Mouse (Mus musculus): ENCODE measurements around the gene Cacnb1. TPM values are rescaled to one million over a fixed set of nuclear protein-coding genes. Genes with fewer than 3 reads are reported as not detected.
A peak's percentile ranks its signal among the peaks of the same experiment; 100 is the strongest.

Cacnb1 gene
- polyA plus RNA-seq, 1 experiment from 2014 or later, result 52.1 TPM

DNA sequence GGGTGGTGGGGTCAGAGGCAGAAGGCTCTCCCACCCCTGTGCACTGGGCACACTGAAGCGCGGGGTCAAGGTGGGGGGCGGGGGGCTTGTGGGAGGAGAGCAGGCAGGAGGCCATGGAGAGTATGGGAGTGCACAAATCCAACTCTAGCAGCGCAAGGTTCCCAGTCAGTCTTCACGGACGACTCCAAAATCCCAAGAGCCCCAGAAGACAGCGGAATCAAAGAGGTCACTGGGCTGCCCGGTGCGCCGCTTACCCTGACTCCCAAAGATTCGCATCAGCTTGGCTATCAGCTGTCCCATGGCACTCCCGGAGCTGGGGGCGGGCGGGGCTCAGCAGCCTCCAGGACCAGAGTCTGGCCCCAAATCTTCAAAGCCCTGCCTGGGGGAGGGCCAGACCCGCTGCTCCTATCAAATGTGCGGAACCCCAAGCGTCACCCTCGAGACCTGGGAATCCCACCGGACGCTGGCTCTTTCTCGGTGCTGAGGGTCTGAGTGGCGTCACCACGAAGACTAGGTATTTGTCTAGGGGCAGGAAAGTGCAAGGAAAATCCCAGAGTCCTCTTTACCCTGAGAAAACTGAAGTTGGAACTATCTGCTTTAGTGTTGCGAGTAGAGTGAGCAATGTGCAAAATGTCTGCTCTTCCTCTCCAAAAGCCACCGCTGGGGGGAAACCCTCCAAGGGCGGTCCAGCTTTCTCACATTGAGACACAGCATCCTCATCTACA lies 27.1 kb downstream of the Cacnb1 start, which contains the start of gene Arl5c:
Arl5c (minus strand) TSS at position 618 of the 725 bp plus-strand sequence.
- peak; percentile 40 for ATAC-seq (ENCODE audit: low read depth)
- Histone ChIP-seq H3K4me2 (peak within 1 kb of the TSS; percentile 70), H3K27ac (replicated peaks) (no peak within 1 kb of the TSS), H3K27me3 (peaks cover 18% of the 10 kb centered on the region; the same call in 1 of the 2 replicates), H3K9me3 (no peaks in the 10 kb centered on the region), H3K36me3 (no peaks in the 10 kb centered on the region), H3K4me1 (replicated peaks) (peaks cover 26% of the 10 kb centered on the region), H3K4me3 (peak within 1 kb of the TSS; percentile 38), H3K9ac (peak within 1 kb of the TSS; percentile 63)
- whole genome bisulfite sequencing, result under 1% methylated on average over 26 of the region's 26 CpGs

DNA sequence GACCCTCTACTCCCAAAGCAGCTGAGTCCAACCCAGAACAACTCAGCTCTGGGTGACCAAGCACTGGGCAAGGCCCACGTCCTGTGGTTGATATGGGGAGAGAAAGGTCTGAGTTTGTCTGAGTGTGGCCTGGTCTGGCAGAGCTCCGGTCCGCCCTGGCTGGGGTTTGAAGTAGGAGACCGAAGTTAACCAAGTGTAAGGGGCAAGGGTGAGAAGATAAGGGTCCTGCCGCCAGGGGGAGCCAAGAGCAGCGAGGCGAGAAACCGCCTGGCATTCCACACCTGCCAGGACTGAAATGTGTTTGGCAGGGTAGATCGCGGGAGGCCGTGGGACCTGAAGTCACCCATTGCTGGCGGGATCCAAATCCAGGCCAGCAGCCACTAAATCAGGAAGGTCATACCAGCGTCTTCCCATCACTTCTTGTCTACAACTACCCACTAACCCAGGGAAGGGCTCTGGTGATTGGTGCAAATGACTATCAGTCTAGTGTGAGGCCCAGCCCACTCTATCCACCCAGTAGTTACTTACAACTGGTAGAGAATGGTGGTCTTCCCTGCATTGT lies 28.2 kb downstream of the Cacnb1 start:
- peaks cover 15% of the 10 kb centered on the region; the same call in 1 of the 2 replicates for H3K27me3 ChIP-seq
- peak; percentile 32; the same call in 1 of the 2 replicates for ATAC-seq (ENCODE audit: low read depth)

DNA sequence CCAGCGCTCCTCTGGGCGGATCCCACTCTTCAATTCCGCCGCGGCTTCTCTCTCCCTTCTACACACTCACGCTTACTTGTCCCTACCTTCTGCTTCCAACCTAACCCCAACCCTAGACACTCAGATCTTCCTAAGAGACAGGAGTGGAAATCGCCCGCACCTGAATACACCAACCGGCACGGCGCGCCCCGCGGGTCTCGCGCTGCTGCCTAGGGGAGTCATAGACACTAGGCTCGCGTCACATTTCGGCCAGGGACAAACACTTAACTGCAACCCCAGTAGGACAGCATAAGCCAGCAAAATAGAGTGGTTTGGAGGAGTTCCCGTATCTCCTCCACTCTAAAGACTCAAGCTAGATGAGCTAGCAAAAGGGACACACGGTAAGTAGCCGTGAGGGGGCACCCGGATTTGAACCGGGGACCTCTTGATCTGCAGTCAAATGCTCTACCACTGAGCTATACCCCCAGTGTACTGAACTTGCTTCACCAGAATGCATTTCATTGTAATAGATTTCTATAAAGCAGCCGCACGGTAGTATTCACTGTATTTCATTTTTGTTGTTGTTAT lies 34.2 kb downstream of the Cacnb1 start:
- H3K9ac ChIP-seq, result peak overlapping the region; percentile 79
- H3K27ac ChIP-seq (replicated peaks), result peak overlapping the region; percentile 89
- peak overlapping the region; percentile 81 for H3K4me2 ChIP-seq
- H3K4me1 ChIP-seq (replicated peaks), result peaks cover 30% of the 10 kb centered on the region
- peak; percentile 87 for ATAC-seq (ENCODE audit: low read depth)
- peaks cover 34% of the 10 kb centered on the region for H3K27me3 ChIP-seq
- peak overlapping the region; percentile 71 for H3K4me3 ChIP-seq
- H3K9me3 ChIP-seq, result no peaks in the 10 kb centered on the region
- no peaks in the 10 kb centered on the region for H3K36me3 ChIP-seq
- 1% methylated on average over 26 of the region's 26 CpGs for WGBS

More for the DNA sequence above, 28.2 kb downstream of the Cacnb1 start:
- Histone ChIP-seq H3K27ac (replicated peaks) (no peak overlapping the region), H3K4me1 (replicated peaks) (peaks cover 29% of the 10 kb centered on the region), H3K4me2 (peak overlapping the region; percentile 70), H3K9me3 (no peaks in the 10 kb centered on the region), H3K4me3 (peak overlapping the region; percentile 38), H3K36me3 (no peaks in the 10 kb centered on the region), H3K9ac (peak overlapping the region; percentile 63)
- WGBS, result 6% methylated on average over 13 of the region's 13 CpGs

DNA sequence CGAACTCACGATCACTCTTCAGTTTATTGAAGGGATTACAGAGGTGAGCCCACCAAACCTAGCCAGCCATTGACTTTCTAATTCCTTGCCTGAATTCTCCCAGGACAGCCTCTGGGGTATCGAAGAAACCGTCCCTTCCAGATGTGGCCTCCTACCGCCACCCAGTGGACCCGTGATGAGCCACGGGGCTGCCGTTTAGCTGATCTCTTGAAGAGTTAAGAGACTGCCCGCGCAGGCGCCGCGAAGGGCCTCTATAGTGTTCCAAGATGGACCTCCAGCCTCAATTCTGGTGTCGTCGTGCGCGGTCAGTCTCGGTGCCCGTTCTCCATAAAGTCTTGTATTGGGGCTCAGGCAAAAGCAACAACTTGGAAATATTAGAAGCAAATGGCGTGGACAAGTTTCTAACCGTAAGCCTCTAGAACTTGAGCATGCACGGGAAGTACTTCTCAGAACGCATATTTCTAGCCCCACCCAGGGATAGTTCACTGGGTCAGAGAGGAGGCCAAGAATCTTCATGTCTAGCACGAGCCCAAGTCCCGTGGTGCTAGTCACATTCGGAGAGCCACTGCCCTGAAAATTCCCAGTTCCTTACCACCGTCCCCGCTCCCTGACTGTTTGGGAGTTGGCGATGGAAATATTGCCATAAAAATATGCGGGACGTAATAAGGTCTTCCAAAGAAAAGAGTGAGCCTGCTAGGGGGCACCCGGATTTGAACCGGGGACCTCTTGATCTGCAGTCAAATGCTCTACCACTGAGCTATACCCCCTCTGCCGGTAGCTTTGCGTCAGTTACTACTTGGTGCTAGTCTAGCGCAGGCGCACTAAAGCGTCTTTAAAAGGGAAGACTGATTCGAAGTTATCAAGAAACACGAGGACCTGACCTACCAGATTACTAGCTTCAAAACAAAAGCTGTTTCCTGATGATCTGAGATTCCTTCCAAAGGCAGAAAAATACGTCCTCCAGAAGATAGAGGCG lies 35.0 kb downstream of the Cacnb1 start:
- Histone ChIP-seq H3K4me3 (peak overlapping the region; percentile 71), H3K27me3 (peaks cover 34% of the 10 kb centered on the region), H3K4me2 (peak overlapping the region; percentile 81), H3K4me1 (replicated peaks) (peaks cover 30% of the 10 kb centered on the region), H3K9me3 (no peaks in the 10 kb centered on the region), H3K36me3 (no peaks in the 10 kb centered on the region), H3K27ac (replicated peaks) (peak overlapping the region; percentile 89), H3K9ac (peak overlapping the region; percentile 79)
- peak; percentile 91 for ATAC-seq (ENCODE audit: low read depth)
- under 1% methylated on average over 42 of the region's 42 CpGs for WGBS

DNA sequence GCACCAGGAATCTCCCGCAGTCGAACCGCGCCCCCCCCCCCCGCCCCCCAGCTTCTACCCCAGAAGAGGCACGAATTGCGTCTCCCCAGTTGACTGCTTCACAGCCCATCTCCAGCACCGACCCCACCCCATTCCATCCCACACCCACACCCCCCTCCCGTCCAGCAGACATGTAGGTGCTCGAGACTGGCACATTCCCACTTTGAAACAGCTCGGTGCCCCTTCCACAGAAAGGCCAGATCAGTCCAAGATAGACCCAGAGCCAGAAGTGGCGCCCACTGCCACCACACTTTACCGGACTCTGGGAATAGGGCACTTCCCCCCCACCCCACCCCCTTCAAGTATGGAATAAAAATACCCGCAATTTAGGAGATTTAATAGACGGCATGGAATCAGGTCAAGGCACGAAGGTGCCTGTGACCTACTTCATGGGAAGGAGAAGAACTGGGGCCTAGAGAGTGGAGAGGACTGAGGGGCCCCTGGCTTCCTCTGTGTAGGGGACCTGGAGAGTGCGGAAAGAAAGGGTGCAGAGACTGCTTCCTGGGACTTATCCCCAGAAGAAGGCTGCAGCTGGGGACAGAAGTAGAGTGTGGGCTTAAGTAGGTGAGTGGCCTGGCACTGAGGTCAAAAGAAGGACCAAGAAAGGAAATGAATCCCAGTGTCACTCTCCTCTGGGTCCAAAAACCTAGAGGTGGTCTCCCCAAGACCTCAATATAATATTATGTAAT lies 35.9 kb downstream of the Cacnb1 start:
- H3K9ac ChIP-seq, result peak overlapping the region; percentile 69
- H3K27me3 ChIP-seq, result peaks cover 34% of the 10 kb centered on the region
- no peak overlapping the region for H3K27ac ChIP-seq (replicated peaks)
- H3K4me2 ChIP-seq, result peak overlapping the region; percentile 81
- H3K36me3 ChIP-seq, result no peaks in the 10 kb centered on the region
- WGBS, result 24% methylated on average over 17 of the region's 17 CpGs
- no peak for ATAC-seq (ENCODE audit: low read depth)
- H3K4me3 ChIP-seq, result peak overlapping the region; percentile 71
- H3K9me3 ChIP-seq, result no peaks in the 10 kb centered on the region
- H3K4me1 ChIP-seq (replicated peaks), result peaks cover 30% of the 10 kb centered on the region

DNA sequence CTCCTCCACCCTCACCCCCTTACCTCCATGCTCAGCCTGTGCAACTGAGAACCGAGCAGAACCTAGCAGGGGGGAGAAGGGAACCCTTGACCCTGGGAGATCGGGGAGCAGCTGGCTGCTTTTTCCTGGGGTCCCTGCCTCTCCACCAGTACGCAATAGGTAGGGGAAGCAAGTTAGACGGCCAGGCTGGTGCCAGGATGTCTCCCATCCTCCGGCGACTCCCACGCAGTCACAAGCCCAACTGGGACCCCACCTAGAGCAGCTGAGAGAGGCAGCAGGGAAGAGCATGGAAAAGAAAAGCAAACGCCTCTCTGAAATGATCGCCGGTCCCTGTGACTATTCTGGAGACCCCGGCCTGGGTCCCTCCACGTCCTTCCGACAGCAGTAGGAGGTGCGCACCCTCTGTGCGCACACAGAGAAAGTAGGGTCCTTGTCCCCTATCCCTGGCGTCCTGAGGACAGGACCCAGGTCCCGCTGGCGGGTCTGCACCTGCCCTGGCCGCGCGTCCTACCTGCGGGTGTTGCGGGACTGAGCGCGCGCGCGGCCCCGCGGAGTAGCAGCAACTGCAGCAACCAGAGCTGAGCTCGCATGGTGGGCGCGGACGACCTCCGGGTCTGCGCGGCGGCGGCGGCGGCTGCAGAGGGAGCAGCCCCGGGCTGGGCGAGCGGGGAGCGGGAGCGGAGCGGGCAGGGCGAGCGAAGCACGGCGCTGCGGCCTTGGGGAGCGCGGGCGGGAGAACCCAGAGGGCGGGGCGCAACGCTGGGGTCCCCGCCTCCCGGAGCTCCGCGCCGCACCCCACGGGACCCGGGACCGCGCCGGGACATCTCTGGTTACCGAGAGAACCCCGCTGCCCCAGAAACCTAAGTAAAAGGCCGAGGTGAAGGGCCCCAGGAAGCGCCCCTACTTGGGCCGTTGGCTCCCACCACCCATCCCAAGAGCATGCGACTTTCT lies 36.8 kb downstream of the Cacnb1 start, which contains the start of gene Plxdc1:
Plxdc1 (minus strand) TSS at position 718 of the 951 bp plus-strand sequence.
- Histone ChIP-seq H3K9ac (peak within 1 kb of the TSS; percentile 69), H3K27ac (replicated peaks) (no peak within 1 kb of the TSS), H3K27me3 (peaks cover 34% of the 10 kb centered on the region), H3K9me3 (no peaks in the 10 kb centered on the region), H3K4me2 (peak within 1 kb of the TSS; percentile 81), H3K4me1 (replicated peaks) (peaks cover 30% of the 10 kb centered on the region), H3K4me3 (peak within 1 kb of the TSS; percentile 71), H3K36me3 (no peaks in the 10 kb centered on the region)
- ATAC-seq (ENCODE audit: low read depth), result no peak
- 2% methylated on average over 71 of the region's 74 CpGs for WGBS

DNA sequence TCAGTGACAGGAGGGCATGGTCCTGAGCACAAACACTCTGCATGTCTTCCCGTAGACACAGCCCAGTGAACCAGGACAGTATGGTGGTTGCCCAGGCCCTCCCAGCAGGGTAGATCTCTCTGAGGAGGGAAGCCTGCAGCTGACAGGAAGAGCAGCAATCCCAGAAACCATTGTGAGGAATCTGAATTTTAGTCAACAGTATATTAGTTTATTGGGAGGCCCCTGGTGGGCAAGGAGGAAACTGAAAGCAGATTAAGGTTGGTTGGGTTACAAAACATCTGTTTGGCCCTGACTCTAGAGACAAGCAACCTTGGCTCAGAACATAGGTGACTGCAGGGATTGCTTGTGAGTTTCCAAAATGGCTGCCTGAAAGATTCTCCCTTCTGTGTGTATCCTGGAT lies 38.9 kb downstream of the Cacnb1 start:
- H3K27ac ChIP-seq (replicated peaks), result no peak overlapping the region
- 87% methylated on average over 1 of the region's 1 CpGs for WGBS

DNA sequence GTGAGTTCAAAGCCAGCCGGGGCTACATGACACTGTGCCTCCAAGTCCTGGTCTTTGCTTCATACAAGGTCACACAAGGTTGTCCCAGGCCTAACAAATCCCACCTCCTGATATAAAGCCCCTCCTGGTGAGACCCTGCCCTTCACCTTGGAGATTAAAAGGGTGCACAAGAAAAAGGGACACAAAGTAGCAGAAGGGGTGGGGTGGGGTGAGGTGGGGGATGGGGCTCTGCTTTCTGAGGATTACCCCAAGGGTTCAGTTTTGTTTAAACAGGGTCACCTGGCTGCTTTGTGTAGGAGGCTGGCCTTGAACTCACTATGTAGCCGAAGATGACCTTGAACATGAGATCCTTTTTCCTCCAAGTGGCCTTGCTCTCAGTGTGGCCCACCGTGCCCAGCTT lies 39.3 kb downstream of the Cacnb1 start:
- H3K9me3 ChIP-seq, result no peaks in the 10 kb centered on the region

More for the DNA sequence above, 38.9 kb downstream of the Cacnb1 start:
- Histone ChIP-seq H3K9ac (no peak overlapping the region), H3K36me3 (no peaks in the 10 kb centered on the region), H3K27me3 (peaks cover 34% of the 10 kb centered on the region), H3K4me3 (no peak overlapping the region), H3K9me3 (no peaks in the 10 kb centered on the region), H3K4me1 (replicated peaks) (peaks cover 20% of the 10 kb centered on the region), H3K4me2 (no peak overlapping the region)
- no peak for ATAC-seq (ENCODE audit: low read depth)

DNA sequence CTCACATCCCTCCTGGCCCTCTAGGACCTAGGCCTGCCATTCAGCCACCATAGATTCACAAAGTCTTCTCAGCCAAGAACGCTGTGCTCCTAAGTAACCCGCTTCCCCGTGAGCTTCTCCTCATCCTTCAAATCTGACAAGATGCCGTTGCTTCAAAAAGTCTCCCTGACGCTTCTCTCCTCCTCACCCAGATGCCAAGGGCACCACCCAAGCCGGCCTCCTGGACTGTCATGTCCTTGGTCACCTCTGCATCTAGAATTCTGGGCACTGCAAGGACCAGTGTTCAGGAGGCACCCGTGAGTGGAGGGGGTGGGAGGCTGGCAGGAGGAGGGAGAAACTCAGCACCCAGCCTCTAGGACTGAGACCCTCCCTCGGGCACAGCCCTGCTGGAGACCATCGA lies 40.1 kb downstream of the Cacnb1 start:
- Histone ChIP-seq H3K36me3 (no peaks in the 10 kb centered on the region), H3K4me1 (replicated peaks) (peaks cover 20% of the 10 kb centered on the region), H3K4me3 (no peak overlapping the region), H3K27ac (replicated peaks) (no peak overlapping the region), H3K4me2 (no peak overlapping the region), H3K9ac (no peak overlapping the region), H3K27me3 (peaks cover 34% of the 10 kb centered on the region), H3K9me3 (no peaks in the 10 kb centered on the region)
- 88% methylated on average over 9 of the region's 9 CpGs for WGBS
- no peak for ATAC-seq (ENCODE audit: low read depth)

More for the DNA sequence above, 39.3 kb downstream of the Cacnb1 start:
- no peak for ATAC-seq (ENCODE audit: low read depth)
- Histone ChIP-seq H3K4me3 (no peak overlapping the region), H3K27ac (replicated peaks) (no peak overlapping the region), H3K27me3 (peaks cover 34% of the 10 kb centered on the region), H3K36me3 (no peaks in the 10 kb centered on the region), H3K4me1 (replicated peaks) (peaks cover 20% of the 10 kb centered on the region), H3K9ac (no peak overlapping the region), H3K4me2 (no peak overlapping the region)
- WGBS, result 95% methylated on average over 3 of the region's 3 CpGs

DNA sequence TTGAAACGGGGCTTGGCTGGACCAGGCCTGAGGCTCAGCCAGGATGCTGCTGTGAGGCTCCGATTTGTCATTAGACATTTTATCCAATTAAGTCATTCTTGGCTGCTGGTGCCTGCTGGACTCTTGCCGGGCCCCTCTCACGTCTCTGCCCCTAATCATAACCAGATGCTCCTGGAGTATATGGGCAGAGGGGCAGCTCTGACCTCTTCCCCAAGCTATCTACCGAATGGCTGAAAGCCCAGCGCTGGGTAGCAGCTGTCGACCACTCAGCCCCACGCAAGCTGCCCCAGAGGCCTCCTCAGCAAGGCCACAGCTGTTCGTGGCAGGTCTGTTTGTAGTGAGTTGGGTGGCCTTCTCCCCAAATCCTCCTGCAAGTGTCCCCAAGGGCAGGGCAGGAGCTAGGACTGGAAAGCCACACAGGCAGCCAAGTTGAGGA lies 42.3 kb downstream of the Cacnb1 start:
- Histone ChIP-seq H3K36me3 (no peaks in the 10 kb centered on the region), H3K9ac (no peak overlapping the region), H3K4me1 (replicated peaks) (0 out of 2 replicates have a peak, but pooled peaks cover 6% of the 10 kb centered on the region), H3K9me3 (no peaks in the 10 kb centered on the region), H3K4me3 (no peak overlapping the region), H3K27me3 (peaks cover 17% of the 10 kb centered on the region), H3K4me2 (no peak overlapping the region), H3K27ac (replicated peaks) (0 out of 2 replicates have a peak overlapping the region, but pooled peaks have one; percentile 2)
- ATAC-seq (ENCODE audit: low read depth), result no peak
- 42% methylated on average over 9 of the region's 9 CpGs for WGBS

Data from neural tube, embryonic 13.5 days (tissue).